Mouse (Mus musculus): Measurements from ENCODE around the gene Erc2. TPM values are rescaled to one million over a fixed set of nuclear protein-coding genes. Genes with fewer than 3 reads are reported as not detected.

Gene Erc2
- polyA plus RNA-seq, 1 experiment from 2014 or later = 9.1 TPM

GRCm38 (mm10) chr14:28283319-28284095, 661.3 kb downstream of the Erc2 start:
- H3K9me3 ChIP-seq = no peaks in the 10 kb centered on the region
- H3K4me3 ChIP-seq = no peak overlapping the region
- H3K27ac ChIP-seq = no peak overlapping the region
- DNase-seq (ENCODE audit: extremely low spot score, low spot score) = no peak
- no peaks in the 10 kb centered on the region for H3K36me3 ChIP-seq (replicated peaks)
- H3K4me1 ChIP-seq = peaks cover 3% of the 10 kb centered on the region; the same call in 1 of the 2 replicates
- 87% methylated on average over 1 of the region's 1 CpGs for WGBS
- H3K27me3 ChIP-seq (ENCODE audit: poor library complexity, severe bottlenecking) = no peaks in the 10 kb centered on the region

GRCm38 (mm10) chr14:28286511-28286910, 664.3 kb downstream of the Erc2 start:
- no peaks in the 10 kb centered on the region for H3K9me3 ChIP-seq
- no peaks in the 10 kb centered on the region for H3K27me3 ChIP-seq (ENCODE audit: poor library complexity, severe bottlenecking)
- no peak for DNase-seq (ENCODE audit: extremely low spot score, low spot score)
- H3K4me1 ChIP-seq = 0 out of 2 replicates have a peak, but pooled peaks cover under 1% of the 10 kb centered on the region
- H3K4me3 ChIP-seq = no peak overlapping the region
- H3K36me3 ChIP-seq (replicated peaks) = no peaks in the 10 kb centered on the region
- H3K27ac ChIP-seq = no peak overlapping the region

GRCm38 (mm10) chr14:28288196-28288595, 666.0 kb downstream of the Erc2 start:
- WGBS = 97% methylated on average over 2 of the region's 2 CpGs
- no peaks in the 10 kb centered on the region for H3K4me1 ChIP-seq
- H3K27me3 ChIP-seq (ENCODE audit: poor library complexity, severe bottlenecking) = no peaks in the 10 kb centered on the region
- no peaks in the 10 kb centered on the region for H3K9me3 ChIP-seq
- no peak overlapping the region for H3K4me3 ChIP-seq
- no peak overlapping the region for H3K27ac ChIP-seq
- no peak for DNase-seq (ENCODE audit: extremely low spot score, low spot score)
- H3K36me3 ChIP-seq (replicated peaks) = no peaks in the 10 kb centered on the region

GRCm38 (mm10) chr14:28288926-28289325, 666.7 kb downstream of the Erc2 start:
- no peaks in the 10 kb centered on the region for H3K4me1 ChIP-seq
- 73% methylated on average over 2 of the region's 2 CpGs for WGBS
- H3K27me3 ChIP-seq (ENCODE audit: poor library complexity, severe bottlenecking) = no peaks in the 10 kb centered on the region
- no peak for DNase-seq (ENCODE audit: extremely low spot score, low spot score)
- H3K36me3 ChIP-seq (replicated peaks) = no peaks in the 10 kb centered on the region
- no peaks in the 10 kb centered on the region for H3K9me3 ChIP-seq
- H3K27ac ChIP-seq = no peak overlapping the region
- H3K4me3 ChIP-seq = no peak overlapping the region

- no peaks in the 10 kb centered on the region for H3K27me3 ChIP-seq (ENCODE audit: poor library complexity, severe bottlenecking)
- H3K4me3 ChIP-seq = no peak overlapping the region
- DNase-seq (ENCODE audit: extremely low spot score, low spot score) = no peak
- H3K27ac ChIP-seq = no peak overlapping the region
- H3K36me3 ChIP-seq (replicated peaks) = no peaks in the 10 kb centered on the region
- WGBS = 92% methylated on average over 5 of the region's 5 CpGs
- no peaks in the 10 kb centered on the region for H3K4me1 ChIP-seq
- no peaks in the 10 kb centered on the region for H3K9me3 ChIP-seq
Observed at GRCm38 (mm10) chr14:28293921-28294320, 671.7 kb downstream of the Erc2 start.

- WGBS = 86% methylated on average over 4 of the region's 4 CpGs
- no peak for DNase-seq (ENCODE audit: extremely low spot score, low spot score)
- no peaks in the 10 kb centered on the region for H3K36me3 ChIP-seq (replicated peaks)
- H3K27me3 ChIP-seq (ENCODE audit: poor library complexity, severe bottlenecking) = no peaks in the 10 kb centered on the region
- no peak overlapping the region for H3K4me3 ChIP-seq
- H3K27ac ChIP-seq = no peak overlapping the region
- no peaks in the 10 kb centered on the region for H3K4me1 ChIP-seq
- H3K9me3 ChIP-seq = no peaks in the 10 kb centered on the region
Observed at GRCm38 (mm10) chr14:28295145-28295544, 672.9 kb downstream of the Erc2 start.

GRCm38 (mm10) chr14:28300095-28300494, 677.9 kb downstream of the Erc2 start:
- peaks cover 3% of the 10 kb centered on the region; the same call in 1 of the 2 replicates for H3K4me1 ChIP-seq
- 84% methylated on average over 6 of the region's 6 CpGs for WGBS
- DNase-seq (ENCODE audit: extremely low spot score, low spot score) = no peak
- H3K4me3 ChIP-seq = no peak overlapping the region
- H3K27me3 ChIP-seq (ENCODE audit: poor library complexity, severe bottlenecking) = no peaks in the 10 kb centered on the region
- H3K27ac ChIP-seq = no peak overlapping the region
- no peaks in the 10 kb centered on the region for H3K36me3 ChIP-seq (replicated peaks)
- no peaks in the 10 kb centered on the region for H3K9me3 ChIP-seq

GRCm38 (mm10) chr14:28301251-28301650, 679.0 kb downstream of the Erc2 start:
- peaks cover 3% of the 10 kb centered on the region; the same call in 1 of the 2 replicates for H3K4me1 ChIP-seq
- H3K27ac ChIP-seq = no peak overlapping the region
- H3K9me3 ChIP-seq = no peaks in the 10 kb centered on the region
- H3K4me3 ChIP-seq = no peak overlapping the region
- no peak for DNase-seq (ENCODE audit: extremely low spot score, low spot score)
- no peaks in the 10 kb centered on the region for H3K36me3 ChIP-seq (replicated peaks)
- no peaks in the 10 kb centered on the region for H3K27me3 ChIP-seq (ENCODE audit: poor library complexity, severe bottlenecking)
- WGBS = 61% methylated on average over 5 of the region's 5 CpGs

GRCm38 (mm10) chr14:28304131-28304530, 681.9 kb downstream of the Erc2 start:
- Histone ChIP-seq H3K4me3 (no peak overlapping the region), H3K27me3 (ENCODE audit: poor library complexity, severe bottlenecking) (0 out of 2 replicates have a peak, but pooled peaks cover 6% of the 10 kb centered on the region), H3K9me3 (no peaks in the 10 kb centered on the region), H3K4me1 (peaks cover 3% of the 10 kb centered on the region; the same call in 1 of the 2 replicates), H3K27ac (no peak overlapping the region), H3K36me3 (replicated peaks) (no peaks in the 10 kb centered on the region)
- no peak for DNase-seq (ENCODE audit: extremely low spot score, low spot score)
- WGBS = 94% methylated on average over 5 of the region's 5 CpGs

- Histone ChIP-seq H3K36me3 (replicated peaks) (no peaks in the 10 kb centered on the region), H3K27ac (no peak overlapping the region), H3K4me1 (peaks cover 9% of the 10 kb centered on the region), H3K9me3 (no peaks in the 10 kb centered on the region), H3K4me3 (no peak overlapping the region), H3K27me3 (ENCODE audit: poor library complexity, severe bottlenecking) (peaks cover 28% of the 10 kb centered on the region)
- 85% methylated on average over 1 of the region's 1 CpGs for WGBS
- no peak for DNase-seq (ENCODE audit: extremely low spot score, low spot score)
Observed at GRCm38 (mm10) chr14:28308661-28309060, 686.4 kb downstream of the Erc2 start.

- H3K4me3 ChIP-seq = no peak overlapping the region
- H3K27ac ChIP-seq = no peak overlapping the region
- H3K4me1 ChIP-seq = no peaks in the 10 kb centered on the region
- H3K27me3 ChIP-seq (ENCODE audit: poor library complexity, severe bottlenecking) = peaks cover 26% of the 10 kb centered on the region
- 77% methylated on average over 7 of the region's 7 CpGs for WGBS
- no peaks in the 10 kb centered on the region for H3K9me3 ChIP-seq
- DNase-seq (ENCODE audit: extremely low spot score, low spot score) = no peak
- H3K36me3 ChIP-seq (replicated peaks) = no peaks in the 10 kb centered on the region
Observed at GRCm38 (mm10) chr14:28316851-28317250, 694.6 kb downstream of the Erc2 start.

- H3K4me3 ChIP-seq = no peak overlapping the region
- WGBS = 89% methylated on average over 5 of the region's 5 CpGs
- H3K9me3 ChIP-seq = no peaks in the 10 kb centered on the region
- H3K27ac ChIP-seq = no peak overlapping the region
- no peaks in the 10 kb centered on the region for H3K4me1 ChIP-seq
- H3K27me3 ChIP-seq (ENCODE audit: poor library complexity, severe bottlenecking) = peaks cover 37% of the 10 kb centered on the region
- no peaks in the 10 kb centered on the region for H3K36me3 ChIP-seq (replicated peaks)
- DNase-seq (ENCODE audit: extremely low spot score, low spot score) = no peak
Observed at GRCm38 (mm10) chr14:28321916-28322534, 699.8 kb downstream of the Erc2 start.

- peaks cover 49% of the 10 kb centered on the region for H3K27me3 ChIP-seq (ENCODE audit: poor library complexity, severe bottlenecking)
- no peaks in the 10 kb centered on the region for H3K36me3 ChIP-seq (replicated peaks)
- DNase-seq (ENCODE audit: extremely low spot score, low spot score) = no peak
- H3K9me3 ChIP-seq = no peaks in the 10 kb centered on the region
- WGBS = 83% methylated on average over 2 of the region's 2 CpGs
- no peak overlapping the region for H3K4me3 ChIP-seq
- H3K27ac ChIP-seq = no peak overlapping the region
- peaks cover 2% of the 10 kb centered on the region; the same call in 1 of the 2 replicates for H3K4me1 ChIP-seq
Observed at GRCm38 (mm10) chr14:28323243-28323642, 701.0 kb downstream of the Erc2 start.

Data from forebrain, embryonic 10.5 days (tissue).